Mouse (Mus musculus) kidney, adult 2 months (tissue): ENCODE measurements around the gene Mettl18.

Source experiments
- CTCF ChIP-seq: fragments of 200-500 bp; conservative IDR thresholded peaks from 2 replicates; pipeline ENCODE4 v1.5.1; 2011; ENCODE audit warnings: low read depth, mild to moderate bottlenecking, control low read depth, low read length, moderate library complexity, mixed read lengths; ENCODE audit not compliant: insufficient read depth, insufficient read length
- POLR2A ChIP-seq: fragments of 200-500 bp; IDR thresholded peaks from one replicate; pipeline ENCODE4 v1.6.1; 2011; ENCODE audit warnings: low read depth, low read length, control low read depth

- no peak for TF ChIP-seq CTCF
- no peak for TF ChIP-seq POLR2A
Observed at GRCm38 (mm10) chr1:163994173-163994720, 442 bp upstream of the Mettl18 start.
